Mouse (Mus musculus): ENCODE data around the gene Rab33b. TPM values are rescaled to one million over a fixed set of nuclear protein-coding genes. Genes with fewer than 3 reads are reported as not detected.

Gene Rab33b
- polyA plus RNA-seq, 1 experiment from 2014 or later, result 13.7 TPM

DNA sequence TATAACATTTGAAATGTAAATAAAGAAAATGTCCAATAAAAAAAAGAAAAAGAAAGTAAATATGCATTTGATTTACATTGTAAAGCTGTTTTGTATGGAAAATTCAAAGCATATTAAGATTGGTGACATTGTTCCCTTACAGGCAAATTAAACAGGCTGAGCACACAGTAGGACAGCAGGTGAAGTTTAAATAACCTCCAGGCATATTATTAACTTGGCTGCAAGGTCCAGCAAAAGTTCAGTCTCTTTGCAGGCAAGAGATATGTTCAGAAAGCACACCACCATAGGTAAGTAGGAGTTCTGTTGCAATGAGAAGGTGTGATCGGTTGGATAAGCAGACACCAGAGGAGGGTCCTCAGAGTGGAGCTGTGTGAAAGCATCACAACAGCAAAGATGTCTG lies 14.3 kb downstream of the Rab33b start:
- Histone ChIP-seq H3K27me3 (ENCODE audit: control insufficient read depth, insufficient read depth, low read length) (no peaks in the 10 kb centered on the region), H3K36me3 (ENCODE audit: control insufficient read depth, insufficient read depth, low read length) (peaks cover 9% of the 10 kb centered on the region), H3K4me2 (no peak overlapping the region), H3K4me1 (ENCODE audit: control insufficient read depth, insufficient read depth, low read length) (no peaks in the 10 kb centered on the region), H3K27ac (ENCODE audit: low read depth, low read length) (no peak overlapping the region), H3K9me3 (replicated peaks; ENCODE audit: control insufficient read depth, low read length) (no peaks in the 10 kb centered on the region), H3K9ac (ENCODE audit: low read depth, low read length) (no peak overlapping the region), H3K4me3 (ENCODE audit: low read depth, low read length) (no peak overlapping the region)
- no peak for ATAC-seq (replicated peaks; ENCODE audit: insufficient number of reproducible peaks, low FRiP score, low TSS enrichment)
- 90% methylated on average over 1 of the region's 1 CpGs for WGBS (ENCODE audit: insufficient replicate concordance)

DNA sequence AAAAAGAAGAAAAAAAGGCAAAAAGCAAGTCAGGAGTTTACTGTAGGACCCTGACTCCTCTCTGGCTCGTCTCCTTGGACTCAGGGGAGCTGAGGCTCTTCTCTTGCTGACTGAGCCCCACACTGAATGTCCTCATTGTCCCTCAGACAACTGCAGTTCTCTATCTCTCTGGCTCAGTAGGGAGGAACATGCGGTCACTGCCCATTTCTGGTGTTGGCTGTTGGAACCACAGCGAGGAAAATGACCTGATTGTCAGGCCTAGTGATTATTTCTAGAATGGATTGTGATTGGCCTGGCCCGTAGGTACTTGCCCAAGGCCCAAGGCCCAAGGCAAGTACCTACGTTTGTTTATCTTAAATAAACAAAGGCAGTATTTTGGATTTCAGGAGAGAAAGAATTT lies 14.9 kb downstream of the Rab33b start:
- no peaks in the 10 kb centered on the region for H3K9me3 ChIP-seq (replicated peaks; ENCODE audit: control insufficient read depth, low read length)
- ATAC-seq (replicated peaks; ENCODE audit: insufficient number of reproducible peaks, low FRiP score, low TSS enrichment), result no peak
- H3K27ac ChIP-seq (ENCODE audit: low read depth, low read length), result no peak overlapping the region
- peaks cover 4% of the 10 kb centered on the region for H3K36me3 ChIP-seq (ENCODE audit: control insufficient read depth, insufficient read depth, low read length)
- H3K4me3 ChIP-seq (ENCODE audit: low read depth, low read length), result no peak overlapping the region
- no peaks in the 10 kb centered on the region for H3K27me3 ChIP-seq (ENCODE audit: control insufficient read depth, insufficient read depth, low read length)
- WGBS (ENCODE audit: insufficient replicate concordance), result 54% methylated on average over 5 of the region's 5 CpGs
- H3K9ac ChIP-seq (ENCODE audit: low read depth, low read length), result no peak overlapping the region
- no peaks in the 10 kb centered on the region for H3K4me1 ChIP-seq (ENCODE audit: control insufficient read depth, insufficient read depth, low read length)
- no peak overlapping the region for H3K4me2 ChIP-seq

DNA sequence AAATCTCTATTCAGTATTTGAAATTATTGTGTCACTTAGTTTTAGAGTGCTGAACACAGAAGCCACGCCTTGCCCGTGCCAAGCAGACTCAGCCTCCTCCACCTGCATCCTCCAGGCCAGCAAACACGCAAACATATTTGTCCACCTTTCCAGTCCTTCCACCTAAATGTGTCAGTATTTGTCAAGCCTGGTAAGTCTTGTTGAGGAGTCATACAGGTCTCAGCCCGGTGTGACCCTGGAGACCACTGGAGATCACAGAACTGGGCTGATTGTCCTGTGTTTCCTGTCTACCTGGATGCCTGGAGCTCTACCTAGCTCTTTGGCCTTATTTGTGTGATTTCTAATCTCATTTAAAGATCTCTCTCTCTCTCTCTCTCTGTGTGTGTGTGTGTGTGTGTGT lies 16.2 kb downstream of the Rab33b start:
- no peak overlapping the region for H3K9ac ChIP-seq (ENCODE audit: low read depth, low read length)
- H3K4me1 ChIP-seq (ENCODE audit: control insufficient read depth, insufficient read depth, low read length), result no peaks in the 10 kb centered on the region
- no peak overlapping the region for H3K4me3 ChIP-seq (ENCODE audit: low read depth, low read length)
- H3K27me3 ChIP-seq (ENCODE audit: control insufficient read depth, insufficient read depth, low read length), result no peaks in the 10 kb centered on the region
- H3K4me2 ChIP-seq, result no peak overlapping the region
- no peaks in the 10 kb centered on the region for H3K9me3 ChIP-seq (replicated peaks; ENCODE audit: control insufficient read depth, low read length)
- no peak overlapping the region for H3K27ac ChIP-seq (ENCODE audit: low read depth, low read length)
- no peaks in the 10 kb centered on the region; the same call in 1 of the 2 replicates for H3K36me3 ChIP-seq (ENCODE audit: control insufficient read depth, insufficient read depth, low read length)
- WGBS (ENCODE audit: insufficient replicate concordance), result 85% methylated on average over 4 of the region's 4 CpGs
- no peak for ATAC-seq (replicated peaks; ENCODE audit: insufficient number of reproducible peaks, low FRiP score, low TSS enrichment)

DNA sequence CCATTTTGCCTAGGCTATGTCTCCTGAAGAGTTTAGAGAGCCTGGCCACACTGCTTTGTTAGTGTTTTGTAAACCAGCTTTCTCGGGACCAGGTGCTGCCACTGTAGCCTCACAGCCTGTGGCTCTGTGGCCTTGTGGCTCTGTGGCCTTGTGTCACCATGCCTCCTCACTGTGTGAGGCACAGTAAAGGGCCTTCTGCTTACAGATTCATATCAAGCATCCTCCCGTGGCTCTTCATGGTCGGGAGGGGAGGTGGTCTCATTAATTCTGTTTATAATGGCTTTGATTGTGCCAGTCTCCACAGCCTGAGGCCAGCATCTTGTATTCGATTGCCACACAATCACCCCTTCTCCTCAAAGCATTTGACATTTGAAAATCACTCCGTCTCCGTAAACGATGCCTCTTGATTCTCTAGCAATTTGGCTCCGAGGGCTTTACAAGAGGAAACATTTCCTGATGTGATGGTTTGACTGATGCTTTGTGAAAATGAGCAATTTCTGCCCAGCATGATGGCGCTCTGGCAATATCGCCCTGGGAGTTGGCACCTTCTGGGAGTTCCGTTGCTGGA lies 20.7 kb downstream of the Rab33b start:
- Histone ChIP-seq H3K9me3 (replicated peaks; ENCODE audit: control insufficient read depth, low read length) (no peaks in the 10 kb centered on the region), H3K27me3 (ENCODE audit: control insufficient read depth, insufficient read depth, low read length) (no peaks in the 10 kb centered on the region), H3K4me2 (no peak overlapping the region), H3K27ac (ENCODE audit: low read depth, low read length) (no peak overlapping the region), H3K36me3 (ENCODE audit: control insufficient read depth, insufficient read depth, low read length) (no peaks in the 10 kb centered on the region), H3K9ac (ENCODE audit: low read depth, low read length) (no peak overlapping the region), H3K4me3 (ENCODE audit: low read depth, low read length) (no peak overlapping the region), H3K4me1 (ENCODE audit: control insufficient read depth, insufficient read depth, low read length) (no peaks in the 10 kb centered on the region)
- no peak for ATAC-seq (replicated peaks; ENCODE audit: insufficient number of reproducible peaks, low FRiP score, low TSS enrichment)
- WGBS (ENCODE audit: insufficient replicate concordance), result 75% methylated on average over 11 of the region's 11 CpGs

DNA sequence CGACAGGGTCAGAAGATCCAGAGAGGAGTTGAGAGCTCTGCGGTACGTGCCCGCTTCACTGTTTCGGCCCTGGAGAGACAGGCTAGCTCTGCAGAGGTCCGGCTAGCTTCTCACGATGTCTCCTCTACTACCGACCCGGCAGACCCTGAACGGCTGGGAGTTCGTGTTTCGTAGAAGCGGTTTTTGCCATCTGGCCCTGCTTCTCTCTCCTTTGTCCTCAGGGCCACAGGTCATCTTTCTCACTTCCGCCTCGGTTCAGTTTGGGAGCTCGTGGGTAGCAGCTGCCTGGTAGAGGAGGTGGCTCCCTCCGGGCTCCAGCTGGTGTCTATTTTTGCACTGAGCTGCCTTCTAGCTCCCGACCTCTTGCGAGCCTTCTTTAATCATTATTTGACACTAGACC lies 21.7 kb downstream of the Rab33b start:
- Histone ChIP-seq H3K9me3 (replicated peaks; ENCODE audit: control insufficient read depth, low read length) (no peaks in the 10 kb centered on the region), H3K9ac (ENCODE audit: low read depth, low read length) (no peak overlapping the region), H3K4me3 (ENCODE audit: low read depth, low read length) (no peak overlapping the region), H3K36me3 (ENCODE audit: control insufficient read depth, insufficient read depth, low read length) (no peaks in the 10 kb centered on the region), H3K27ac (ENCODE audit: low read depth, low read length) (no peak overlapping the region), H3K4me1 (ENCODE audit: control insufficient read depth, insufficient read depth, low read length) (no peaks in the 10 kb centered on the region), H3K4me2 (no peak overlapping the region), H3K27me3 (ENCODE audit: control insufficient read depth, insufficient read depth, low read length) (no peaks in the 10 kb centered on the region)
- ATAC-seq (replicated peaks; ENCODE audit: insufficient number of reproducible peaks, low FRiP score, low TSS enrichment), result no peak
- WGBS (ENCODE audit: insufficient replicate concordance), result 69% methylated on average over 19 of the region's 19 CpGs

DNA sequence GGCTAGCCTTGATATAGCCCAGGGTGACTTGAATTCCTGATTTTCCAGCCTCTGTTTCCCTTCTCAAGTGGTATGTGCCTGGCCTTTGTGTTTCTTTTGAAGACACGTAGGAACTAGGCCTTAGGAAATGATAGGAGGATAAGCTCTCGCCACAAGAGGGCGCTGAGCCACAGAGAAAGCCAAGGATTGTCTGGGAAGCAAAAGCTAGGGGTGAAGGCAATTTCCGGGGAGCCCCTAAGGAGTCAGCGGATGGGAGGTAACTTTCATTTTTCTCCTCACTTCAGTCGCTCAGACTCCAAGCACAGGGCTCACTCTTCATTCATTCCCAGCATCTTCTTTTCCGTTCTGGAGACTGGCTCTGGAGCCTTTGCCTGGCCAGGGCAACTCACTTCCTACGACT lies 27.2 kb downstream of the Rab33b start:
- 0 out of 2 replicates have a peak overlapping the region, but pooled peaks have one; percentile 14 for H3K4me3 ChIP-seq (ENCODE audit: low read depth, low read length)
- no peak overlapping the region for H3K9ac ChIP-seq (ENCODE audit: low read depth, low read length)
- H3K36me3 ChIP-seq (ENCODE audit: control insufficient read depth, insufficient read depth, low read length), result no peaks in the 10 kb centered on the region
- ATAC-seq (replicated peaks; ENCODE audit: insufficient number of reproducible peaks, low FRiP score, low TSS enrichment), result no peak
- H3K9me3 ChIP-seq (replicated peaks; ENCODE audit: control insufficient read depth, low read length), result no peaks in the 10 kb centered on the region
- WGBS (ENCODE audit: insufficient replicate concordance), result 26% methylated on average over 8 of the region's 8 CpGs
- peak overlapping the region; percentile 42 for H3K4me2 ChIP-seq
- no peak overlapping the region for H3K27ac ChIP-seq (ENCODE audit: low read depth, low read length)
- no peaks in the 10 kb centered on the region for H3K4me1 ChIP-seq (ENCODE audit: control insufficient read depth, insufficient read depth, low read length)
- H3K27me3 ChIP-seq (ENCODE audit: control insufficient read depth, insufficient read depth, low read length), result no peaks in the 10 kb centered on the region

DNA sequence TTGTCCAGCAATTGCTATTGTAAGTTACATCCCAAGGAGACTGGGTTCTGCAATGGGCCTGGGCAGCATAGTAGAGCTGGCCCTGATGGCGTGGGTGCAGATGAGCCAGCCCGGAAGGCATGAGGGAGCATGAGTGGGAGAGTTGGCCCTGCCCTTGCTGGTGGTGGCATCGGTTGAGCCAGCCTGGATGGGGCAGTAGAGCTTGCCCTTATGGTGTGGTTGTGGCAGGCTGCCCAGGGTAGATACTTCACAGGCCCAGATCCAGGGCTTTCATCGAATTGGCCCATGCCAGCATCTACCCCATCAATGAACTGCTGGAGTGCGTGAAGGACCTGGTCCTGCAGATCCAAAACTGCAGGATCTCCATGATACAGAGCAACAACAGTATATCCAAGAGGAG lies 28.3 kb downstream of the Rab33b start:
- ATAC-seq (replicated peaks; ENCODE audit: insufficient number of reproducible peaks, low FRiP score, low TSS enrichment), result no peak
- 90% methylated on average over 5 of the region's 5 CpGs for WGBS (ENCODE audit: insufficient replicate concordance)
- H3K27ac ChIP-seq (ENCODE audit: low read depth, low read length), result no peak overlapping the region

DNA sequence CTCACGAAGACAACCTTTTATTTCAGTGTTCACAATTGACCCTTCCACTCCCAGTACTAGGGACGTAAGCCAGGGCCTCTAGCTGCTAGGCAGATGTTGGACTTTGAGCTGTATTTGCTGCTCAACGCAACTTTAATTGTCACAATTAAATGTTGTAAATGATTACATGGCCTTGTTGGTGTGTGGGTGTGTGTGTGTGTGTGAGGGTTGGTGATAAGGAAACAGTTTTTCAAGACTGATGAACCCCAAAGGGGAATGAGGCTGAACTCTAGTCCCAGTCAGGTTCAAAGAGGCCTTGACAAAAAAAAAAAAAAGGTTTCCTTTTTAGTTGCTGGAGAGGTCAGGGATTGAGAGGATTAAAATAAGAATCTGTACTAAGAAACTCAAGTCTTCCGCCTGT lies 33.7 kb downstream of the Rab33b start:
- Histone ChIP-seq H3K4me2 (no peak overlapping the region), H3K27ac (ENCODE audit: low read depth, low read length) (no peak overlapping the region), H3K9ac (ENCODE audit: low read depth, low read length) (no peak overlapping the region), H3K4me1 (ENCODE audit: control insufficient read depth, insufficient read depth, low read length) (peaks cover 4% of the 10 kb centered on the region; the same call in 1 of the 2 replicates), H3K27me3 (ENCODE audit: control insufficient read depth, insufficient read depth, low read length) (no peaks in the 10 kb centered on the region), H3K4me3 (ENCODE audit: low read depth, low read length) (no peak overlapping the region), H3K9me3 (replicated peaks; ENCODE audit: control insufficient read depth, low read length) (no peaks in the 10 kb centered on the region), H3K36me3 (ENCODE audit: control insufficient read depth, insufficient read depth, low read length) (peaks cover 5% of the 10 kb centered on the region; the same call in 1 of the 2 replicates)
- no peak for ATAC-seq (replicated peaks; ENCODE audit: insufficient number of reproducible peaks, low FRiP score, low TSS enrichment)
- WGBS (ENCODE audit: insufficient replicate concordance), result 89% methylated on average over 4 of the region's 4 CpGs

More for the DNA sequence above, 28.3 kb downstream of the Rab33b start:
- Histone ChIP-seq H3K4me3 (ENCODE audit: low read depth, low read length) (no peak overlapping the region), H3K27me3 (ENCODE audit: control insufficient read depth, insufficient read depth, low read length) (no peaks in the 10 kb centered on the region), H3K36me3 (ENCODE audit: control insufficient read depth, insufficient read depth, low read length) (no peaks in the 10 kb centered on the region), H3K4me2 (no peak overlapping the region), H3K4me1 (ENCODE audit: control insufficient read depth, insufficient read depth, low read length) (no peaks in the 10 kb centered on the region), H3K9me3 (replicated peaks; ENCODE audit: control insufficient read depth, low read length) (no peaks in the 10 kb centered on the region), H3K9ac (ENCODE audit: low read depth, low read length) (no peak overlapping the region)

All from heart, embryonic 11.5 days (tissue).